Mouse (Mus musculus) C2C12 (cell line): ENCODE results near the gene Steap2.

ENCODE experiments used
- CEBPB ChIP-seq: IDR thresholded peaks from one replicate; pipeline ENCODE4 v1.6.1; 2011; ENCODE audit warnings: low read depth, mild to moderate bottlenecking, control low read depth, moderate library complexity
- CTCF ChIP-seq: IDR thresholded peaks from one replicate; pipeline ENCODE4 v1.5.1; 2011; ENCODE audit not compliant: control insufficient read depth, insufficient read depth, insufficient read length
- FOSL1 ChIP-seq: IDR thresholded peaks from one replicate; pipeline ENCODE4 v1.8.0; 2011; ENCODE audit warnings: mild to moderate bottlenecking, low read length; ENCODE audit not compliant: poor library complexity, insufficient read depth, severe bottlenecking
- MAX ChIP-seq: IDR thresholded peaks from one replicate; pipeline ENCODE4 v1.6.1; 2011; ENCODE audit warnings: mild to moderate bottlenecking, control low read depth
- MYOG ChIP-seq: IDR thresholded peaks from one replicate; pipeline ENCODE4 v1.6.1; 2011; ENCODE audit not compliant: control insufficient read depth, insufficient read length; ENCODE audit errors: extremely low read depth
- USF1 ChIP-seq: IDR thresholded peaks from one replicate; pipeline ENCODE4 v1.6.1; 2011; ENCODE audit warnings: low read depth, mild to moderate bottlenecking, control low read depth, moderate library complexity

GRCm38 (mm10) chr5:5679459-5679858, 14.9 kb downstream of the Steap2 start:
- TF ChIP-seq MAX (no peak), CTCF (no peak), MYOG (no peak), USF1 (no peak), CEBPB (no peak), FOSL1 (no peak)
